Mouse (Mus musculus) adrenal gland, postnatal 4 days (tissue): ENCODE measurements around the gene Olfr58. TPM values are rescaled to one million over a fixed set of nuclear protein-coding genes. Genes with fewer than 3 reads are reported as not detected.
"Not testable (repeated sequence)": the region's sequence is repeated elsewhere in the genome, so short reads cannot be mapped to it uniquely, and the experiment has no call there.

Experiments used
- DNase-seq, 2 experiments: peaks; one replicate each; pipeline ENCODE4 v3.0.0; 2021 to 2022; ENCODE audit warnings: low spot score in 2 of 2, mixed read lengths in 2 of 2
- long read RNA-seq, 2 experiments: library from polyadenylated mRNA; stranded (forward); transcript quantifications; one replicate each; pipeline ENCODE4 v2.0.0; 2021
- total RNA-seq, 2 experiments: library from RNA; stranded (reverse); gene quantifications; 2 replicates each; pipeline ENCODE4 v1.2.3; 2021

The Olfr58 gene
- total RNA-seq: not detected
- long read RNA-seq, experiment 1: 0 reads
- long read RNA-seq, experiment 2: 0 reads

DNA sequence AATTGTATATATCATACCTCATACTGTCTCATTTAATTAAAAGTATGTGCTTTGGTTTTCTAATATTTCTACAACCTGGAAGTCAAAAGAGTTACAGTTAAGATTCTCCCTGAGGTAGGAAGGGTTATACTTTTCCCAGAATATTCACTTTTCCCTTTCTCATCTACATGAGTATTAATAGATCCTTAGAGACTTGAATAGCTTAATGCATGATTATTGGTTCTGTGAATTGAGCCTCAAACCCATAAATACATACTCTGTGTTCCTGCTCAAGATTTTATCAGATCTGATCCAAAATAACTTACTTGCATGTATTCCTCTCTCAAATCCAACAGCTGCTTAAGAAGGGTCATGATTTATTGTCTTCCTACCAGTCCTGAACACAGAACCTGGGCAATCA lies at the start of gene Olfr58:
TSS of gene Olfr58 (plus strand) at position 301 of the 400 bp plus-strand sequence.
- DNase-seq: no peak

- DNase-seq: no peak
Measured at GRCm38 (mm10) chr9:19769136-19769535, 10.9 kb upstream of the Olfr58 start.

GRCm38 (mm10) chr9:19769701-19770100 lies 10.4 kb upstream of the Olfr58 start:
- DNase-seq: no peak

GRCm38 (mm10) chr9:19803000-19803399 lies 22.9 kb downstream of the Olfr58 start:
- no peak for DNase-seq

DNA sequence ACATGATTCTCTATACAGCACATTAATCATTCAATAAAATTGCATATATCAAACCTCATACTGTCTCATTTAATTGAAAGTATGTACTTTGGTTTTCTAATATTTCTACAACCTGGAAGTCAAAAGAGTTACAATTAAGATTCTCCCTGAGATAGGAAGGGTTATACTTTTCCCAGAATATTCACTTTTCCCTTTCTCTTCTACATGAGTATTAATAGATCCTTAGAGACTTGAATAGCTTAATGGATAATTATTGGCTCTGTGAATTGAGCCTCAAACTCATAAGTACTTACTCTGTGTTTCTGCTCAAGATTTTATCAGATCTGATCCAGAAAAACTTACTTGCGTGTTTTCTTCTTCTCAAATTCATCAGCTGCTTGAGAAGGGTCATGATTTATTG lies 24.5 kb downstream of the Olfr58 start, which contains the start of gene Olfr859:
TSS of gene Olfr859 (plus strand) at position 301 of the 400 bp plus-strand sequence.
- DNase-seq: not testable (repeated sequence)

Other genes with a start within 250 kb of the Olfr58 start
- gene Olfr853, start 239.2 kb upstream of the Olfr58 start, total RNA-seq: not detected
- not detected for gene Olfr854, start 212.9 kb upstream of the Olfr58 start, total RNA-seq
- gene Olfr855, start 197.7 kb upstream of the Olfr58 start, total RNA-seq: not detected
- gene Zfp317, start 158.2 kb upstream of the Olfr58 start, total RNA-seq: 10 to 100 TPM; 21.9 to 25.3 TPM
- gene Olfr857, start 70.8 kb upstream of the Olfr58 start, total RNA-seq: not detected
- not detected for gene Olfr859, start 24.6 kb downstream of the Olfr58 start, total RNA-seq
- gene Olfr860, start 69.5 kb downstream of the Olfr58 start, total RNA-seq: not detected
- not detected for gene Olfr862, start 107.7 kb downstream of the Olfr58 start, total RNA-seq
- gene Olfr77, start 136.6 kb downstream of the Olfr58 start, total RNA-seq: not detected
- gene Olfr866, start 247.8 kb downstream of the Olfr58 start, total RNA-seq: not detected